Mouse (Mus musculus) heart, postnatal 0 days (tissue): ENCODE results near the gene Selp.

Experiments used
- CTCF ChIP-seq: IDR thresholded peaks from 2 replicates; pipeline ENCODE4 v1.5.1; 2016; ENCODE audit warnings: antibody characterized with exemption, control low read depth, low read depth
- EP300 ChIP-seq: IDR thresholded peaks from 2 replicates; pipeline ENCODE4 v1.6.1; 2016; ENCODE audit warnings: antibody characterized with exemption, low read depth

- no peak for TF ChIP-seq CTCF
- TF ChIP-seq EP300 = no peak
These were observed 583 bp downstream of the Selp start for GRCm38 (mm10) chr1:164115647-164116046.
